Mouse (Mus musculus): ENCODE results near the gene Pip5k1b.

Pip5k1b gene

GRCm38 (mm10) chr19:24476461-24476860, 79.2 kb downstream of the Pip5k1b start:
- no peak for DNase-seq (ENCODE audit: low read depth in 1 of 2, low spot score in 2 of 2)

DNA sequence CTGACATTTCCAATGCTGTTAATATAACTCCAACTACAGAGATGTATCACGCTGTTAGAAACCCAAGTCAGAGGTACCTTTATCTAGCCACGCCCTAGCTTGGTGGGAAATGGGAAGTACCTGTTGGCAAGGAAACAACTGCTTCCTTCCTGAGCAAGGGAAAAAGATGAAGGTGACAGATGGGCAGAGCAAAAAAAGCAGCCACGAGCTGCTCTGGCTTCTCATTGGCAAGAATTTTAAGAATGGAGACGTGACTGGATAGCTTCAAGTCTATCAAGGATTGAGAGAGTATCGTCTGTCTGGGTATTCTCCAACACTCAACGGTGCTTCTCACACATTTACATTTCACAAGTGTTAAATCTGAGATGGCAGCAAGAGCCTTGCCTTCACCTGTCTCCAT, 80.4 kb downstream of the Pip5k1b start:
- DNase-seq (ENCODE audit: low read depth in 1 of 2, low spot score in 2 of 2), result no peak

GRCm38 (mm10) chr19:24472512-24472911, 83.2 kb downstream of the Pip5k1b start:
- no peak for DNase-seq (ENCODE audit: low read depth in 1 of 2, low spot score in 2 of 2)

GRCm38 (mm10) chr19:24471538-24471937, 84.1 kb downstream of the Pip5k1b start:
- no peak for DNase-seq (ENCODE audit: low read depth in 1 of 2, low spot score in 2 of 2)

- DNase-seq (ENCODE audit: low read depth in 1 of 2, low spot score in 2 of 2), result no peak
Observed at GRCm38 (mm10) chr19:24469216-24469615, 86.5 kb downstream of the Pip5k1b start.

DNA sequence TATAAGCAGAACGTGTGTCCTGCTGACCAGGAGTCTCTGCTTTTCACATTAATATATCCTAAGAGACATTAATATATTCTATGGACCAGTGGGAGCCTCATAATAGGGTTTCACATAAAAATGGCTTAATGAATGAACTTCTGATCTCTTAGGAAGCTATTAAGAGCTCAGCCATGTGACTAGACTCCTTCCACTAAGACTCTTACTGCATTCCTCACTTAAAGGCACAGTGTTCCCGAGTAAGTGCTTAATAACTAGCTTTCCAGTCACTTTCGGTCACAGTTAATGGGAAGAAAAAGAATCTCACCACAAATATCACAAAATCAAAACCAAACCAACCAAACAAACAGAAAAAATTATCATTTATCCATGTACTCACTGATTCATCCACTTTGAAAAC, 87.1 kb downstream of the Pip5k1b start:
- DNase-seq (ENCODE audit: low read depth in 1 of 2, low spot score in 2 of 2), result no peak

DNA sequence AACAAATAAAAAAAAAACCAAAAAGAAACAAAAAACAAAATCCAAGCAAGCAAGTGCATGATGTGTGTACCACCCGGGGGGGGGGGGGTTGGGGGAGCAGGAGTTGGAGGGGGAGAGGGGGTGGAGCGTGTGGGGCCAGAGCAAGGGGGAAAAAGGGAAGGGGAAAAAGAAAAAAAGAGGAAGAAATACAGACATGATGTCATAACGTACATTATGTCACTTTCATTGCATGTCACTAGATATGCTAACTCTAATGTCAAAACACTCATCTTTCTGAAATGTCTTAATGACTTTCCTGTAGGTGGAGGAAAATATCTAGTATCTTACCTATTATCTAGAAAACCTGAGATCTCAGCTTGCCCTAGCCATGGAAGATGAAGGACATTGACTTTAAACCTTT, 92.7 kb downstream of the Pip5k1b start:
- no peak for DNase-seq (ENCODE audit: low read depth in 1 of 2, low spot score in 2 of 2)

DNA sequence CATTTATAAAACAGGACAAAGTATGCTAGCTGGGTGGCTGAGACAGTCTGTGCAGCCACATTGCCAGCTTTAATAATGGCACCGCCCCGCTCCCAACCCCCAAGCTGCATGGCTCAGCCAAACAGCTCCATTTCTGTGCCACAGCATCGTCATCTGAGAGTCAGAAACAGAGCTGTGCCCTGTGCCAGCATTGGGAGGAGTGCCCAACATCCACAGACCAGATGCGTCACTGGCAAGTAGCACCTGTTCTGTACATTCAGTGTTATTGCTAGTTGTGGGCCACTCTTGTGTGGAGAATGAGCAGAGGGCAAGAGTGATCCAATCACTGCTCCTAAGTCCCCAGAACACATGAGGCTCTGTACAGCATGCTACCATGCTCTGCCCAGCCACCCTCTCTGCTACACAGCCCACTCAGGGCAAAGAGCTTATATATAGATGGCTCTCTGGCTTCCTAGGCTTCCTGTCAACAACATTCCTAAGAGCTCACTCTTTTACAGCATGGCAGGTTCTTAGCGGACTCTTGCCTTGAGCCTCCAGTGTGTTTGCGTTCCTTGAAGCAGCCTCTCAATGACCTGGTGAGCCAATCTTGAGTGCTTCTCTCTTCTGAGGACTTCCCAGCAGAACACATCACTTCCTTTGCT, 99.0 kb downstream of the Pip5k1b start:
- no peak for DNase-seq (ENCODE audit: low read depth in 1 of 2, low spot score in 2 of 2)

DNA sequence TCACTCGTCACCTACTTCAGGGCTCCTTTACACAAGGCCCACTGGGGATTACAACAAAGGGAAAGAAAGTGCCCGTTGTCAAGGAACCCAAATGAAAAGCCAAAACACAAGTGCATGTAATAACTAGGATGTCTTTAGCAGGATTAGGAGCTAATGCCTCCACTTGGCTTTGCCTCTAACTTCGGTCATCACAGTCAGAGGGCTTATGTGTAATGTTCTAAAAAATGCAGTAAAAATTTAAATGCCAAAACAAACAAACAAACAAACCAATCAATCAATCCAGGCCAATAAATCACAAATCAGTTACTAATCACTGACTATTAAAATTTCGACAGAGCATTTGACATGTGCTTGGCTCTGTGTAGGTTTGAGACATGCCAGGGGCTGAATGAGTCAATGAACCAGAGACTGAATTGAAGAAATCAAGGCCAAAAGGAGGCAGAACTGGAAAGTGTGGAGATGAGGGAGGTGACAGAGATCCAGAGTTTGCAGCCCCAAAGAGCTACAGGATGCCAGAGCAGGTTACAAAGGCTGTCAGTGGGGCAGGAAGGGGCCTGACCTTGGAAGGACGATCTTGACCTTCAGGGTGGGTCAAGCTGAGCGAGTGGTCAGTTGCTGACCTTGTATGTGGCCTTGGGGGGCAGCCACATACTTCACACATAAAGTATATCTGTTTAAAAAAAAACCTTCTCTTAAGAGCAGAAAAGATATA, 100.3 kb downstream of the Pip5k1b start:
- no peak for DNase-seq (ENCODE audit: low read depth in 1 of 2, low spot score in 2 of 2)

GRCm38 (mm10) chr19:24454451-24454850, 101.2 kb downstream of the Pip5k1b start:
- DNase-seq (ENCODE audit: low read depth in 1 of 2, low spot score in 2 of 2), result no peak

- no peak for DNase-seq (ENCODE audit: low read depth in 1 of 2, low spot score in 2 of 2)
Observed at GRCm38 (mm10) chr19:24453379-24453778, 102.3 kb downstream of the Pip5k1b start.

GRCm38 (mm10) chr19:24452441-24452898, 103.2 kb downstream of the Pip5k1b start:
- no peak for DNase-seq (ENCODE audit: low read depth in 1 of 2, low spot score in 2 of 2)

DNA sequence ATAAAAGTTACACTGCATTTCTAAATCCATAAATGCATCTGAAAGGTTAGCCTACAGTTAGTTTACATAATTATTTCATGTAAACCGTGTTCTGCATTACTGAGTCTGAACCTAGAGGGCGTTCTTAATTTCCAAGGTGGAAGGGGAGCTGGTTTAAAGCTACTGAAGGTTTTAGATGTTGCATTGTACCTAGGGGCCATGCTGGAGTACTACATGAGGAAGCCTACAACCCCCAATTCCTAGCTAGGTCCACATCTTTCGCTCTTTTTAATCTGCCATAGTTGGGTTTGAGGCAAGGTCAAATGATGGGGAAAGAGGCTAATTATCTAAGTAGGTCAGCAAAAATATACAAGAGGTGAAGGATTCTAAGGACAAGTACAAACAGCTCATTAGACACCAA, 104.0 kb downstream of the Pip5k1b start:
- no peak for DNase-seq (ENCODE audit: low read depth in 1 of 2, low spot score in 2 of 2)

- no peak for DNase-seq (ENCODE audit: low read depth in 1 of 2, low spot score in 2 of 2)
Observed at GRCm38 (mm10) chr19:24450740-24451139, 104.9 kb downstream of the Pip5k1b start.

GRCm38 (mm10) chr19:24444322-24444721, 111.3 kb downstream of the Pip5k1b start:
- DNase-seq (ENCODE audit: low read depth in 1 of 2, low spot score in 2 of 2), result no peak

- no peak for DNase-seq (ENCODE audit: low read depth in 1 of 2, low spot score in 2 of 2)
Observed at GRCm38 (mm10) chr19:24439715-24440114, 116.0 kb downstream of the Pip5k1b start.

DNA sequence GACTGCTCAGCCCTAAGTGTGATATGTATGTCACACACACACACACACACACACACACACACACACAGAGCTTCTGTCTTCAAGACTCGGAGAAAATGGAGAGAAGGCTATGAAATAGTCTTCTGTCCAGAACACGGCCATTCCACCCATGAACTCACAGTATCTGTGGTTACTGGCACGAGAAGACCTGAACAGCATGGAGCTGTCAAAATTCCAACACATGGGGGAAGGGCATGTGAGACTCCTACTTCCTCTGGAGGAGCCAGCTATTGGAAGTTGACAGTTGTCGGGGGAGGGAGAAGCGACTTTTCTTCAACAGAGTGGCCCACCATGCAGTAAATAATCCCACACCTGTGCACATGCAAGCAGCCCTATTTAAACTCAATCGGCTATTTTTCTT, 121.4 kb downstream of the Pip5k1b start:
- no peak for DNase-seq (ENCODE audit: low read depth in 1 of 2, low spot score in 2 of 2)

DNA sequence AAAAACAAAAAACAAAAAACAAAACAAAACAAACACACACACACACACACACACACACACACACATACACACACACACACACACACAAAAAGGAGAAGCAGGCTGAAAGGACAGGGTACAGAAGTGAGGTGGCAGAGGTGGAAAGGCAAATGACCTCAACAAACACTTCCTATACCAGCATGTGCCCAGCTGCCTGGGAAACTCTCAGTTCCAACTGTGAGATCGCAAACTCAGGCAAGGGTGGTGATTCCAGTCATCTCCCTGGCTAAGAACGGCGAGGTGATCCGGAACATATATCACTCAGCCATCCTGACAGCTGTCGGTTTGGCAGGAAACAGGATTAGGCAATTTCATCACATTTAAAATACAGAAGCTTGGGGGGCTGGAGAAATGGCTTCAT, 123.2 kb downstream of the Pip5k1b start:
- DNase-seq (ENCODE audit: low read depth in 1 of 2, low spot score in 2 of 2), result no peak

- DNase-seq (ENCODE audit: low read depth in 1 of 2, low spot score in 2 of 2), result no peak
Observed at GRCm38 (mm10) chr19:24431381-24431780, 124.3 kb downstream of the Pip5k1b start.

DNA sequence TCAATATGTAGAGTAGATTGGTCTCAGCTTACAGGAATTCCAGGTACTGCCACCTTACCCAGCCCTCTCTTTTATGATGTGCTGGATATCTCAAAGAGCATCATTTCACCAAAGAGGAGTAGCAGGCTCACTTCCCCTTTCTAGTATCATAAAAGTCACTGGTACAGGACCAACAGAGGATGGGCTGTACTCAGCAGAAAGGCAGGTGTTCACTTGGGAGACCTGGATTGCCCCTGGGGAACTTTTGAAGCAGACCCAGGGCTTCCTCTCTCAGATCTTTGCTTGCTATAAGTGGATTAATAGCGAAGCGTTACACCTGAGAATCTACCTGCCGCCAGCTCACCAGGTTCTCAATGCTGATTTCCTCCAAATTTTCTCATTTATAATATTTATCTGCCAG, 127.7 kb downstream of the Pip5k1b start:
- no peak for DNase-seq (ENCODE audit: low read depth in 1 of 2, low spot score in 2 of 2)

- no peak for DNase-seq (ENCODE audit: low read depth in 1 of 2, low spot score in 2 of 2)
Observed at GRCm38 (mm10) chr19:24427258-24427657, 128.4 kb downstream of the Pip5k1b start.

GRCm38 (mm10) chr19:24426759-24427181, 128.9 kb downstream of the Pip5k1b start:
- no peak for DNase-seq (ENCODE audit: low read depth in 1 of 2, low spot score in 2 of 2)

DNA sequence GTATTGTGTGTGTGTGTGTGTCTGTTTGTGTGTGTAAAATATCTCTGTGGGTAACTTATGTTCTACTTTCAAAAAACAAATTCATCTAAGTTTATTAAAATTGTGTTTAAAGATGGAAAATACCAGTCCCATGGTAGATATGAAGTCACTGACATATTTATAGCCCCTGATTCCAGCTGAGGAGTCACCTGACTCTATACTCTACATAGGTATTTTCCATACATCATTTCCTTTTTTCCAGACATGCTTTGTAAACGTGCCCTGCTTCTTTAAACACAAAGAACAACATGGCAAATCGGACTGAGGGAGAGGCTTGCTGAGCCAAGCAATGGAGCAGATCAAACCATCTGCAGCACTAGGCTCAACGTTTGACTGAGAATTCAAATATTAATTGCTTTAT, 137.6 kb downstream of the Pip5k1b start:
- no peak for DNase-seq (ENCODE audit: low read depth in 1 of 2, low spot score in 2 of 2)

Measured in monocyte, adult 2 months (primary cell).